Mouse (Mus musculus) kidney, postnatal 0 days (tissue): ENCODE data around the gene Lbr. TPM values are rescaled to one million over a fixed set of nuclear protein-coding genes. Genes with fewer than 3 reads are reported as not detected.

ENCODE experiments used
- ATAC-seq: fragments of 200-750 bp; cut with Nextera tagmentation; replicated peaks from 2 replicates; pipeline ENCODE4 v1.8.0; 2017; ENCODE audit warnings: low read depth, moderate number of reproducible peaks, moderate TSS enrichment, moderate library complexity; ENCODE audit not compliant: low FRiP score
- DNase-seq: peaks from one replicate; pipeline ENCODE4 v3.0.0-alpha.2; 2016; ENCODE audit warnings: low spot score
- H3K27ac ChIP-seq: fragments of 300-500 bp; sonication (generic); 2 replicates; pipeline ENCODE4 v1.5.1; 2014; ENCODE audit warnings: mild to moderate bottlenecking
- H3K27me3 ChIP-seq: fragments of 300-500 bp; sonication (generic); 2 replicates; pipeline ENCODE4 v1.6.1; 2014; ENCODE audit warnings: low read length, mixed read lengths; ENCODE audit not compliant: insufficient read depth
- H3K36me3 ChIP-seq: fragments of 300-500 bp; sonication (generic); 2 replicates; pipeline ENCODE4 v1.6.1; 2014; ENCODE audit warnings: low read length, mixed read lengths; ENCODE audit not compliant: insufficient read depth
- H3K4me1 ChIP-seq: fragments of 300-500 bp; sonication (generic); replicated peaks from 2 replicates; pipeline ENCODE4 v1.6.1; 2014; ENCODE audit warnings: antibody characterized with exemption, low read length, mixed read lengths; ENCODE audit not compliant: insufficient read depth
- H3K4me2 ChIP-seq: fragments of 300-500 bp; sonication (generic); 2 replicates; pipeline ENCODE4 v1.6.1; 2014; ENCODE audit warnings: mild to moderate bottlenecking, low read length, moderate library complexity, mixed read lengths
- H3K4me3 ChIP-seq: fragments of 300-500 bp; sonication (generic); replicated peaks from 2 replicates; pipeline ENCODE4 v1.5.1; 2014; ENCODE audit warnings: low read depth, low read length
- H3K9ac ChIP-seq: fragments of 300-500 bp; sonication (generic); 2 replicates; pipeline ENCODE4 v1.6.1; 2014; ENCODE audit warnings: low read depth, low read length
- H3K9me3 ChIP-seq: fragments of 300-500 bp; sonication (generic); replicated peaks from 2 replicates; pipeline ENCODE4 v1.6.1; 2016; ENCODE audit warnings: low read length, inconsistent platforms, mixed read lengths
- CTCF ChIP-seq: IDR thresholded peaks from 2 replicates; pipeline ENCODE4 v1.5.1; 2016; ENCODE audit warnings: antibody characterized with exemption, low read depth, mild to moderate bottlenecking, moderate library complexity
- WGBS: fragments of 180-500 bp; shearing (Covaris S2); extraction: QIAGEN DNeasy Blood & Tissue Kit; methylation state at CpG from one replicate; pipeline ENCODE4 v1.1.7; 2014; 5-methylcytosine and 5-hydroxymethylcytosine counted together
- polyA plus RNA-seq: library from polyadenylated mRNA; unstranded; fragments of >200 nt; fragmentation: Nextera tagmentation; extraction: Ambion mirVana; gene quantifications from 2 replicates; pipeline ENCODE4 v1.2.1, GENCODE M21; 2015

Gene Lbr
- polyA plus RNA-seq, 1 experiment from 2014 or later: 55.2 TPM

- ATAC-seq (no peak), DNase-seq (no peak)
- Histone ChIP-seq H3K4me2 (no peak overlapping the region), H3K4me1 (0 out of 2 replicates have a peak, but pooled peaks cover 4% of the 10 kb centered on the region), H3K9me3 (no peaks in the 10 kb centered on the region), H3K9ac (no peak overlapping the region), H3K27me3 (no peaks in the 10 kb centered on the region), H3K27ac (no peak overlapping the region), H3K36me3 (no peaks in the 10 kb centered on the region), H3K4me3 (no peak overlapping the region)
- no peak for TF ChIP-seq CTCF
- 63% methylated on average over 5 of the region's 5 CpGs for WGBS
These were observed 34.2 kb upstream of the Lbr start for GRCm38 (mm10) chr1:181877088-181877487.

DNA sequence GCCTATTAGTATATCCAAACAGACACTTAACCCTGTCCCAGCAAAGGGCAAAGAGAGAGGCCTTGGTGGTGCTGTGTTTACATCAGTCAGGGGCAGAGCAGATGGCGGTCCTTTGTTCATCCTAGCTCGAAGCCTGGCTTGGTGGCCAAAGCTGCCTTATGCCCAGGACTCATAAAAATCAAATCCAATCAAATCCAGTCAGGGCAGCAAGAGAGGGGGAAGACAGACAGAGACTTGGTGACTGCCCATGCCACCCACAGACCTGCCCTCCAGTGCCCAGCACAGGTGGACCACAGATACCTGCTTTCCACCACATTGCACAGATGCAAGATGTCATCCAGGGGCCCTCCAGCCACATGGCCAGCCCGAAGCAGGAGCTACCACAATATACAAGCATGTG is 33.8 kb upstream of the Lbr start:
- Histone ChIP-seq H3K4me1 (0 out of 2 replicates have a peak, but pooled peaks cover 4% of the 10 kb centered on the region), H3K9me3 (no peaks in the 10 kb centered on the region), H3K9ac (no peak overlapping the region), H3K4me3 (no peak overlapping the region), H3K27me3 (no peaks in the 10 kb centered on the region), H3K36me3 (no peaks in the 10 kb centered on the region), H3K27ac (no peak overlapping the region), H3K4me2 (no peak overlapping the region)
- DNase-seq (no peak), ATAC-seq (no peak)
- no peak for TF ChIP-seq CTCF
- WGBS: 82% methylated on average over 3 of the region's 3 CpGs

GRCm38 (mm10) chr1:181873086-181873920 is 30.5 kb upstream of the Lbr start:
- H3K9me3 ChIP-seq: no peaks in the 10 kb centered on the region
- no peak overlapping the region for H3K4me2 ChIP-seq
- H3K27ac ChIP-seq: no peak overlapping the region
- no peak overlapping the region for H3K4me3 ChIP-seq
- 63% methylated on average over 9 of the region's 9 CpGs for WGBS
- H3K9ac ChIP-seq: no peak overlapping the region
- TF ChIP-seq CTCF: no peak
- DNase-seq (no peak), ATAC-seq (no peak)
- no peaks in the 10 kb centered on the region for H3K27me3 ChIP-seq
- no peaks in the 10 kb centered on the region for H3K4me1 ChIP-seq
- no peaks in the 10 kb centered on the region for H3K36me3 ChIP-seq

DNA sequence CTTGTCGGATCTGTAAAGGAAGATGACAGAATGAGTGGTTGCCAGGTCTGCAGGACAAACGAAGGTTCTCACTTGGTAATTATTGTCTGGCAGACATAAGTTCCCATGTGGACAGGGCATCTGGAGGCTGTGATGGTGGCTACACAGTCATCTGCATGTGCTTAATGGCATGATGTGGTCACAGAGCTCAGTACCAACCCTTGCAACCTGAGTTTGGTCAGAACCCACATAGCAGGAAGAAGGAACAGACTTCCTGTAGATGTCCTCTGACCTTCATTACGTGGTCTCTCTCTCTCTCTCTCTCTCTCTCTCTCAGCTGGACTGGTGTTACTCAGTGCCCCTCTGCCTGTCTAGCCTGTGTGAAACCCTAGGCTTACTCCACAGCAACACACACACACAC is 29.8 kb upstream of the Lbr start:
- H3K4me2 ChIP-seq: no peak overlapping the region
- no peak overlapping the region for H3K9ac ChIP-seq
- WGBS: 54% methylated on average over 3 of the region's 3 CpGs
- H3K4me1 ChIP-seq: no peaks in the 10 kb centered on the region
- H3K27me3 ChIP-seq: no peaks in the 10 kb centered on the region
- ATAC-seq (no peak), DNase-seq (no peak)
- no peaks in the 10 kb centered on the region for H3K36me3 ChIP-seq
- no peak overlapping the region for H3K27ac ChIP-seq
- no peaks in the 10 kb centered on the region for H3K9me3 ChIP-seq
- no peak overlapping the region for H3K4me3 ChIP-seq
- no peak for TF ChIP-seq CTCF

- DNase-seq: no peak
- H3K36me3 ChIP-seq: no peaks in the 10 kb centered on the region
- TF ChIP-seq CTCF: no peak
- no peak overlapping the region for H3K4me3 ChIP-seq
- H3K9me3 ChIP-seq: no peaks in the 10 kb centered on the region
- no peaks in the 10 kb centered on the region for H3K4me1 ChIP-seq
- H3K9ac ChIP-seq: no peak overlapping the region
- WGBS: 91% methylated on average over 6 of the region's 6 CpGs
- H3K4me2 ChIP-seq: no peak overlapping the region
- H3K27ac ChIP-seq: no peak overlapping the region
- no peaks in the 10 kb centered on the region for H3K27me3 ChIP-seq
- ATAC-seq: no peak
These were observed 23.8 kb upstream of the Lbr start for GRCm38 (mm10) chr1:181866429-181867280.

DNA sequence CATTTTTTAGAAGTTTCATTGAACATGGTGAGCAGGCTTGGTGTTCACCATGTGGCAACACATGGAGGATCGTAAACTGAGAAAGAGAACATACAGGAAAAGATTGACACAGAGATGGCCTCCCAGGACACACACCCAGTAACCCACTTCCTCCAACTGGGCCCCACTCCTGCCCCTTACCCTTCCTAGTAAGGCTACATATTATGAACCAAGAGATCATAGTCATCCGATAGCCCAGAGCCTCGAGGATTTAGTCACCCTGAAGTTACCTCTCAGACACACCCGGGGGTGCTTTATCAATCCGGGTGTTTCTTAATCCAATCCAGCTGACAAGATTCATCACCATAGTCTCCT is 23.0 kb upstream of the Lbr start:
- no peak overlapping the region for H3K27ac ChIP-seq
- no peak overlapping the region for H3K9ac ChIP-seq
- no peaks in the 10 kb centered on the region for H3K36me3 ChIP-seq
- no peak for TF ChIP-seq CTCF
- no peaks in the 10 kb centered on the region for H3K27me3 ChIP-seq
- H3K4me2 ChIP-seq: no peak overlapping the region
- H3K9me3 ChIP-seq: no peaks in the 10 kb centered on the region
- ATAC-seq (no peak), DNase-seq (no peak)
- no peaks in the 10 kb centered on the region for H3K4me1 ChIP-seq
- H3K4me3 ChIP-seq: no peak overlapping the region
- WGBS: 67% methylated on average over 5 of the region's 5 CpGs
